Mouse (Mus musculus) urinary bladder, postnatal 36 days (tissue): ENCODE data around the gene Gm609.
"Not testable (repeated sequence)": the region's sequence is repeated elsewhere in the genome, so short reads cannot be mapped to it uniquely, and the experiment has no call there.

Experiments used
- DNase-seq, 2 experiments: peaks; one replicate each; pipeline ENCODE4 v3.0.0; 2022; ENCODE audit warnings: low spot score in 2 of 2, mixed read lengths in 1 of 2

Gm609 gene

DNA sequence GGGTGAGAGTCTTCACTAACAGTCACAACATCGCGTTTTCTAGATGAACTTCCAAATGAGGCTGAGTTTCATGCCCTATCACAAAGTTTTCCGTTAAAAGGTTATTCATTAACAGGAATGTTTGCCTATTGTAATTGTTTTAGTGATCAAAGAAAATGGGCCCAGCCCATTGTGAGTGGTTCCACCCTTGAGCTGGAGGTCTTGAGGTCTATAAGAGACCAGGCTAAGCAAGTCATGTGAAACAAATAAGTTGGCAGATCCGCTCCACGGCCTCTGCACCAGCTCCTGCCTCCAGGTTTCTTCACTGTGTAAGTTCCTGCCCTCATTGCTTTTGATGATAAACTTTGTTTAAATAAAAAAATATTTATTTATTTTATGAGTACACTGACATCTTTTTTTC is at the start of gene Gm609:
Gm609 (minus strand) TSS at position 43 of the 400 bp plus-strand sequence.
- DNase-seq, result no peak

DNA sequence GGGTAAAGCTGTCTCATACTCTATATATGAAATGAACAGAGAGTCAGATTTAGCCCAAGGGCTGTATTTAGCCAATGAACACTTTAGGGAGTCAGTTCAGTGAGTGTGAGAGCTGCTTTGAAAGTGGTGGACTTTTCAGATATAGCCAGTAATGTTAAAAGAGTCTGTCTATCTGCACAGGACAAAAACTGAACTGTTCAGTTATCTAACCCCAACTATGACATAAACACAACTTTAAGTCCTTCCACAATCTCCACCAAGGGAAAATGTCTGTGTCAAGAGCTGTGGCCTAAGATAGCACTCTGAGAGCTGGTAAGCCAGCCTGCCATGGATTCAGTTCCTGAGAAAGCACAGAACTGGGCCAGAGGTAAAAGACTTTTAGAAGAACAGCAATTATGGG is 49.3 kb upstream of the Gm609 start:
- no peak for DNase-seq

DNA sequence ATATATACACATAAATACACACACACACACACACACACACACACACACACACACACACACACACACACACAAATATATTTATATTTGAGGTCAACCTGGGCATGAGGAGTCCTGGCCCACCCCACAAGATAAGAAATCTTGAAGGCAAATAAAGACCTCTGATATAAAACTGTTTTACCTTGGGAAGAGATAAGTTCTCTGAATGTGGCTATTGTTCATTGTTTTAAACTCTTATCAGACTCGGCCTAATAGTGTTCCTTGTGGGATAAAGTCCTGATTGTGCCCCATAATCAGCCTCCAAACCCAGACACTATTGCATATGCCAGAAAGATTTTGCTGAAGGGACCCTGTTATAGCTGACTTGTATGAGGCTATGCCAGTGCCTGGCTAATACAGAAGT is 45.6 kb upstream of the Gm609 start:
- DNase-seq, result not testable (repeated sequence)

DNA sequence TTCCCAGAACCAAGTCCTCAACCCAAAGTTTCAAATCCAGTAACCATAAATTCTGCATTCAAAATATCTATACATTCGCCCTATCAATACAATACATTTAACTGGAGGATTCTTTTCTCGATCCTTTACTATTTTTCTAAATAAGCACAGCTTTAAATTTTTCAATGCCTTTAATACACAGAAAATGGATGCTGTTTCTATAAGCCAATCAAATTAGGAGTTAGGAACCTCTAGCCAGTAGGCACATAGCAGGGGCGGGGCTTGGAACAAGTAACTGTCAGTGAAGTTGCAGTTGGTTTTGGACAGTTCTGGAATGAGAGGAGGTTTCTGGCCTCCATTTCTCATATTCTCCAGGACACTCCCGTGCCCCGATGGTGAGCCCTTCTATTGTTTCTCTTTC is 42.2 kb upstream of the Gm609 start, which contains the start of gene Slc9c1:
Slc9c1 (plus strand) TSS at position 301 of the 400 bp plus-strand sequence.
- no peak for DNase-seq

DNA sequence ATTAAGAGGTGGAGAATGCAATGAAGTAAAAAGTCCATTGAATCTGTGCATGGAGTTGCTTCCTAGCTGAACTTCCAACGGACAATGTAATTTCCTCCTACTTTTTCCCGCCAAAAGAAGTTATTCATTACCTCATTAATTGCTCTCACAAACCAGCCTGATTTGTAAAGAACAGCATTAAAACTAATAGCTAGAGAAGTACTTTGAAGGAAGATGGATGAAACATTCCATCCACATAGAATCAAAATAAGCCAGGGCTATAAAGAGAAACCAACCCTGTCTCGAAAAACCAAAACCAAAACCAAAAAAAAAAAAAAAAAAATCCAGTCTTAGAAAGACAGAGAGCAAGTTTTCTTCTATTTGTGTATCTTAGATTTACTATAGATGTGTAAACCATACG is 39.2 kb upstream of the Gm609 start, which contains the start of gene Gm17783:
Gm17783 (minus strand) TSS at position 101 of the 400 bp plus-strand sequence.
- DNase-seq, result no peak

DNA sequence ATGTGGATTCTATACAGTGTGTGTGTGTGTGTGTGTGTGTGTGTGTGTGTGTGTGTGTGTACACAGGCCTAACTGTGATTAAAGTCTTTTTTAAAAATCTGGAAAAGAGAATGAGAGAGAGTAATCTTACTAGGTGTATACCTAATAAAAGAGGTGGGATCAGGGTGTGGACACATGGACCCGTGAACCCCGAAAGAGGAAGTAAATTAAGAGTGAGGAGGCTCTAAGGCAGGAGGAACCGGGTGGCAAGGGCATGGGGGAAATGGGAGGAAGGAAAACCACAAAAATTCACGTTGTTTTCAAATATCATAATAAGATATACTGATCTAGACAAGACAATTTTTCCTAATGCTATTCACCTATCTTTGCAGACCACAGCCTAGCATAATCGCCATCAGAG is 32.8 kb upstream of the Gm609 start:
- DNase-seq, result no peak

DNA sequence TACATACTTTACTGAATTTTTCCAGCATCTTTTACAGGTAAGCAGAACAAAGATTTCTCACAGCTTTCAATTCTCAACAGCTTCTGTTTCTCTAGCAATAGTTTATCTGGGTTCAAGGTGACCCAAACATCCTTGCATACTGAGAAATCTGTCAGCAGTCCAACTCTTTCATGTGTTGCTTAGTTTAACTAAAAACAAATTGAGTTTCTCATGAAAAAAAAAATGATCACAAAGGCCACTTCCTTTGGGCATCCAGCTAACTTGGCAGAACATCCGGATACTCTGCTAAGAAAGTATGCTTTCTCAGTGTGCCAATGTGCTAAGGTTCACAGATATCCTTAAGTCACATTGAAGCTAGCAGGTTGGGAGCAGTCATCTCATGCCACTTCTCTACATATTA is 2.6 kb upstream of the Gm609 start:
- DNase-seq, result no peak

DNA sequence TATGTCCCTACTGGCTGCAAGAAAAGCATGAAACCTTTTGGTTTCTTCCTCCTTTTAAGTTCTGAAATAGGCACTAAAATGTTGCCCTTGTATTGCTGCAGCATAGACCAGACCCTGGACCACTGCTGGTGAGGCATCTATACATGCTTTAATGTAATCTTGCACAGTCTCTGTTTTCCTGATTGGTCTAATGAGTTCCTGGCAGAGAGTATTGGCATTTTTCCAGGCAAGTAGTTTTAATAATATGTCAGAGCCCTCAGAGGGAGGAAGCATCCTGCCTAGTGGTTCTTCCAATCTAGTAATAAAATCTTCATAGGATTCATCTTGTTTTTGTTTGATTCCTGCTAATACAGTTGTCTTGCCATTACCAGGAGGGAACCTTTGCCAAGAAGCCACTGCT is 15.8 kb downstream of the Gm609 start:
- DNase-seq, result no peak

DNA sequence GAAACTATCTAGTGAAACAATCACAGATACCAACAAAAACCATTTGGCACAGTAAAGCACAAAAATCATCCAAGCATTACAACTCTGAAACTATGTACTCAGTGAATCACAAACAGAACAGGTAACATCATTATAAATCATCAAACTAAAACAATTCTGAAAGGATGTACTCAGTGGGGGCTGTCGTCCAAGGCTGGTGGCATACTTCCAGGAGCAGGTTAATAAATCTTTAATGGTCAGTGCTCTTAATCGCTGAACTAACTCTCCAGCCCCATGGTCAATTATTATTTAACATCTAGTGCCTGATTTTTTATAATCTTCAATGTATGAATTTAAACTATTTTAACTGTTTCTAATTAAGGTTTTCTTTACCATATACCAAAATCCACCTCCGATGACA is 20.9 kb downstream of the Gm609 start:
- not testable (repeated sequence) for DNase-seq

DNA sequence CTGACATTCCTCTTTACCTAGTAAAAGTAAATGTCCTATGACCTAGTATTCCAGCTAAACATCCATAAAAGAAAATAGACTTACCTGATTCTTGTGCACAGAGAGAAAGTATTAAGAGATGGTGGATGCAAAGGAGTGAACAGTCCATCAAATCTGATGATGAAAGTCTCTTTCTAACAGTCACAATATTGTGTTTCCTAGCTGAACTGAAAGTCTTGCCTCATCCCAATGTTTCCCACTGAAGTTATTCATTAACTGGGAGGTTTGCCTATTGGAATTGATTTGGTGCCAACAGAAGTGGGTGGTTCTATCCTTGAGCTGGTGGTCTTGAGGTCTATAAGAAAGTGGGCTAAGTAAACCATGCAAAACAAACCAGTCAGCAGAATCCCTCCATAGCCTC is 38.0 kb downstream of the Gm609 start:
- no peak for DNase-seq

DNA sequence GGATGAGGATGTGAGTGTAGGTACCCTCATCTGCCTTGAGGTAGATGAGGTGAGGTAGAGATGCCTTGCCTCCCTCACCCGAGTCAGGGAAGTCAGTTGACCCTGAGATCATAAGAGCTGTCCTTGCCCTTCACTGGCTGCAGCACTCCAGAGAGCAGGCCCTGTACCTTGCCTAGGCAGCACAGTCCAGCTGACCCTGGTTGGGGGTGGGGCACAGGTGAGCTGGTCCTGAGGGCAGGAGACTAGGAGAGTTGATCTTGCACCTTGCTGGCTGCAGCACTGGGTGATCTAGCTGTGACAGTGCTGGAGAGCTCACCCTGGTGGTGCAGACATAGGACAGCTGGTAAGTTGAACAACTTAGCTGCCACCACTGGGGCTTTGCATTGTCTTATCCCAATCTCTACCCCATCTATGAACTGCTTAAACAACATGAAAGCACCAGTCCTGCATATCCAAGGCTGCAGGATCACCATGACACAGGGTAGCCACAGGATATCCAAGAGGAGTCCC is 55.5 kb downstream of the Gm609 start:
- no peak for DNase-seq

DNA sequence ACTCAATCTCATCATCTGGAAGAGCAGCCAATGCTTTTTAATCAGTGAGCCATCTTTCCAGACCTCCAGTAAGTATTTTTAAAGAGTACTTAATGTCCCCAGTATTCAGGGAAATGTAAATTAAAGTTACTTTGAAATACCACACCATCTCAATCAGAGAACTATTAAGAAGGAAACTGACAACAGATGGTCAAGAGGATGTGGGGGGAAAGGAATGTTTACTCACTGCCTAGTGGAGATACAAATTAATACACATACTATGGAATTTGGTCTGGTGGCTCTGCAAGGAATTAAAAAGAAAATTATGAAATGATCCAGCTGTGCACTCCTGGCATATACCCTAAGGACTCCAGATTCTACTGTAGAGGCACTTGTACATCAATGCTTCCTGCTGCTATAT is 57.2 kb downstream of the Gm609 start:
- no peak for DNase-seq

DNA sequence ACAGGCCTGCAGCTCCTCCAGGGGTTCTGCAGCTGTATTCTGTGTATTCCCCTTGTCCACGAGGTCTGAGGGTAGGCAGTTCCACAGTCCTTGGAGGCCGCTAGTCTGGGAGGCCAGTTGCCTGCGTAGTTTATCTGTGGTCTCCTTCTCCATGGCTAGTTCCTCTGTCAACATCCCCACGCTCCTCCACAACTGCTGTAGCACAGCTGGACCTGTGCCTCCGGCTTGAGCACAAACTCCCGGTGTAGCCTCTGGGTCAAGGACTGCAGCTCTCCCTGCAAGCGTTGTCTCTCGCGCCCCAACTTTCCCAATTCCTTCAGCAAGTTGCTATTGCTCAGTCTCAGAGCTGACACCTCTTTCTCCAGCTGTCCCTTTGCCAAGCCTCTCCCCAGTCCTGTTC is 65.1 kb downstream of the Gm609 start:
- DNase-seq, result no peak

DNA sequence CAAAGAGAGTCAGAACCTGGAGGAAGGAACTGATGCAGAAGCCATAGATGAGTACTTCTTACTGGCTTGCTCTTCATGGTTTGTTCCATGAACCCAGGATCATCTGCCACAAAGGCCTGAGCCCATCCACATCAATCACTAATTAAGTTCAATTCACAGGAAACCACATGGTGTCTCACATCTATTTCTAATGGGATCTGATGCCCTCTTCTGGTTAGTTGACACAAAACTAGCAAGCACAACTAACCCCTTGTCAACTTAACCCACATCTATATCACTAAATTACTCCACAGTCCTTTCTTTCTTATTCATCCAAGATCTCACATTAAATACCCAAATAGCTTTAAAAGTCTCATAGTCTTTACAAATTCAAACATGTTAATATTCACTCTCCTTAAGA is 79.3 kb downstream of the Gm609 start:
- no peak for DNase-seq

DNA sequence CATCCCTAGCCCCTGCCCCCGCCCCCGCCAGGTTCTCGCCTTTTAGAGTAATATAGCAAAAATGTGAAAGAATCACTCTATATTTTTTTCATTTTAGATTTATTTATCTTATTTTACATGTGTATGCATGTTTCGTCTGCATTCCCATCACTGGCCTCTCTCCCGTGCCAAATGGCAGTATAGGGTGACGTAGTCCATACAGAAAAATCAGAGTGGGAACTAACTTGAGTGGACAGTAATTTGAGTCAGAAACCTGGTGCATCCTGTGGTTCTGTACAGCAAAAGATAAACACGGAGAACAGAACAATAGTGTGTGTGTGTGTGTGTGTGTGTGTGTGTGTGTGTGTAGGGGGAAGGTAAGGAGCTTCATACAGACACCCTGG is 83.7 kb downstream of the Gm609 start:
- DNase-seq, result not testable (repeated sequence)

DNA sequence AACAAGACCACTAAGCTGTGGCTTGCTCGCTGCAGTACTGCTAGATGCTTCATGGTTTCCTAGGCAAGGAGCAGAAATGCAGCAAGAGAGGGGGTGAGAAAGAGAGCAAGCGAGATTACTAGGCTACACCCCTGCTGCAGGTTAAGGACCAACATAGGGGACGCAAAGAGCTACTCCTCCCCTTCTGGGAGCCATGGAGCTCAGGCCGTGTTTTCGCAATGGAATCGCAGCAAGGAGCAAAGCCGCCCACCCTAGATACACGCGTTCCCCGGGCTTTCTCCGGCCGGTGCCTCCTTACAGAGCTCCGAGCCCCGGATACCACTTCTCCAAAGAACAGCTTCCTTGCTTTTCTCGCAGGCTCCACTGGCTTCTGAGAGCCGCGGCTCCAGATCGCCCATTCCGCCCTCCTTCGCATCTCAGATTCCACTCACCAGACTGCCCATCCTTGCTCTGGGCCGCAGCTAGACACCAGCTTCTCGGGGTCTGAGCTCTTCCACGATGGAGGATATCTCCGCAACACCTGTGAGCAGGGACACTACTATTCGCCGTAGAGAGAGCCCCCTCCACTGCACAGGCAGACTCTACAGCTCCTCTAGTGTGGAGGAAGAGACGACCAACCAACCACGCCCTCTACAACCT is 84.2 kb downstream of the Gm609 start, which contains the start of gene Cd200:
Cd200 (minus strand) TSS at position 629 of the 639 bp plus-strand sequence.
- peak; percentile 24 for DNase-seq

DNA sequence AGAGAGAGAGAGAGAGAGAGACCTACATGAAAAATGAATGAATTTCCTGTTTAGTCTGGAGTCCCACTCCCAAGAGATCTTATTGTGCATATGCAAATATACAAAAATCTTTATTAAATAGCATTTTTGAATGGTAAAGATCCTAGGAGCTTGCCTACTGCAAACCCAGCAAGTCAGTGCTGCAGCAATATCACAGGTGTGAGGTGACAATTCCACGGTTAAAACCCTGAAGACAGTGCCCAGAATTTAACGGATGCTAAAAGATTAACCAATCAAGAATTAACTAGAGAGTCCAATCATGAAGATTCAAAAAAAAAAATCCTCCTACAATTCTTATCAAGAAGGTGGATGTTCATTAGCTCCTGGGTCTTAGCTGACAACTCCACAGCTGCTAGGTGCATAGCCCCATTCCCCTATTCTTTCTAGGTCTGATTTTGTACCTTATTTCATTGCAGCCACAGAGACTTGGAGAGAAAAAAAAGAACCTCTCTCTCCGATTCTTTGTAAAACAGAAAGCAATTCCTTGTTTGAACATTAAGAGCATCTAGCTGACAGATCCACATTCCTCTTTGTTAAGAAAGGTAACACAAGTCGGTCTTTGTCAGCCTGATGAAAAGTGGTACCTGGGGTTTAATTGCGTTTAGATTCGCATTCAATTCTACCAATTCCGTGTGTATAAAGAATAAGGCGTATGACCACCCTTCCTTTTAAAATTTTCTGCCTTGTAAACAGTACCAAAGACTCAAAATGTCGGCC is 84.9 kb downstream of the Gm609 start:
- DNase-seq, result no peak

DNA sequence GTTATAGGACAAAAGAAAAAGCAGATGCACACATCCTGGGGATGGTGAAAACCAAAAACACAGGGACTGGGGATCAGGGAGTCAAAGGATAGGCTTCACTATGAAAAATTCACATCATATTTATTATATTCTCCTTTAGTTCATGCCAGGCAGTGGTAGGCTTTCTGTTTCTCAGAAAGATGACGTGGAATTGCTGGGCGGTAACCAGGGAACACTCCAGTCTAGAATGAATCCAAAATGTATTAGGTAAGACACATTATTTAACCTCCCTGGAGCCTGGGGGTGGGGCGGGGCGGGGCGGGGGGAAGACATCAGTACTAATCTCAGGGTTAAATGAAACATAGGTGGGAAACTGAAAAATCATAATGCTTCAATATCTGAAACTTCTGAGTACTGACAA is 85.7 kb downstream of the Gm609 start:
- no peak for DNase-seq

DNA sequence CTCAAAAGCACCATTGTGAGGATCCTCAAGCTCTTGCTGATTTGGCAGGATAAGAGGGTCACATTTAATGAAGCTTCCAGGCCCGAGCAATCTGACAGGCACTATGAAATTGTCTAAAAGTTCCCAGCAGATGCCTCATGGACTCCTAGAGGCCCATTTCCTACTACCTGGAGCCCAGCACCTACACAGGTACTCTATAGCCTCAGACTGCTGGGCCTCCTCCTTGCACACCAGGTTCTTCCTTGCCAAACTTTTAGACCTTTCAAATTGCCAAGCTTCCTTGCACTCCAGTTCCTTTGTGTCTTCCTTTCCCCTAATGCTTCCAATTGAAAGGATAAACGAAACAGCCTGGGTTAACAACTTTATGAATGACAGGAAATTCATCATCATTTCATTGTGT is 89.8 kb downstream of the Gm609 start:
- DNase-seq, result no peak

DNA sequence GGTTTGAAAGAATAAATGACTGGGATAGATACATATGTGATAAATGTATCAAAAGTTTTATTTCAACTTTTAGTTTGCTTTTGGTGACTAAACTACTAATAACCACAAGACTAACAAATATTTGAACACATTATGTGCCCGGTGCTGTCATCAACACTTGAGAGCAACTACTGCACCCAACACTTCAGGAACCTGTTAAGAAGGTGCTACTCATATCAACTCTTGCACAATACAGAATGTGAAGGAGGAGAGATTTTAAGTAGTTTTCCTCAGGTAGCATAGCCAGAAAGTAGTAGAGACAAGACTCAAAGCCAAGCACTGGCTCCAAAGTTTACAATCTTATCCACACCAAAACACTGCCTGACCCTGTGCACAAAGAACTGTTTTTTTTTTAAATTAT is 90.7 kb downstream of the Gm609 start:
- DNase-seq, result no peak

DNA sequence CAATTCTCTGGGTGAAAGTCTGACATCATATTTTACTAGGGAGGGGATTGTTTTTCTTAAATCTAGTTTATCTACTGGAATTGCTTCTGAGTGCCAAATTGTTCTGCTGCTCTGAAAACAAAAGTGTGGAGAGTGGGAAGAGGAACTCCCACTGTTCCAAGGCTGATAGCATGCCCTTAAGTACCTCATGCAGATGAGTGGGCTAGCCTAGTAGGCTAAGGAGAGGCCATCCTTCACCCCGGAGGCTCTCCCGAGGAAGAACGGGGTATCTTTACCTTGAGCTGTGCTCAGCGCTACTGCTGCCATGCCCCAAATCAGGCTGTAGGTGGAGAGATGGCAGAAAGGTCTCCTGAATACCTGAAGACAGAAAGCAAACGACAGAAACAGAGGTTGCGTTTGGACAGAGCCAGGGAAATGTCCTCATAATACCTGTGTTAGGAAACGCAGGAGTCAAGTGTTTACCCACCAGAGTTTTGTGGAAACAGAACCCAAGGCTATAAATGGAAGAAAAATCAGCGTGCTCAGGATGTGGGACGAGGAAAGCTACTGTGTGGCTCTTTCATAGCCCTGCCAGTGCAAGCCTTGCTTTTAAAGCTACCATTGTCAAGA is 92.7 kb downstream of the Gm609 start:
- DNase-seq, result no peak

DNA sequence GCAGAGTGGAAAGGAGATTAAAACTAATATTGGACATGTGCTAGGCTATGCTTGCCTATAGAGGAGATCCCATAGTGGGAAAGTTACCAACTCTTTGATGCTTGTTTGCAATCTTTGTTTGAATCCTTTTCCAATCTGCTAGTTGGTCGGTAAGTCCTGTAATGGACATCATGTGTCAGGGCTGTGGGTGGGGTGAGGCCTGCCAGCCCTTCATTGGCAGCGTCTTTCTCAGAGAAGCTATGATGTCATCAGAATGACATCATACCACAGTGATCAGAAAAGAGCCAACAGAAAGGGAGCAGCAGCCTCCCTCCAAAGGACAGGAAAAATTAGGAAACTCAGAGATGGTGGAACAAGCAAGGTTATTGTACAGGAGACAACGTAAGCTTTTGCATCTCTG is 93.4 kb downstream of the Gm609 start:
- DNase-seq, result no peak

DNA sequence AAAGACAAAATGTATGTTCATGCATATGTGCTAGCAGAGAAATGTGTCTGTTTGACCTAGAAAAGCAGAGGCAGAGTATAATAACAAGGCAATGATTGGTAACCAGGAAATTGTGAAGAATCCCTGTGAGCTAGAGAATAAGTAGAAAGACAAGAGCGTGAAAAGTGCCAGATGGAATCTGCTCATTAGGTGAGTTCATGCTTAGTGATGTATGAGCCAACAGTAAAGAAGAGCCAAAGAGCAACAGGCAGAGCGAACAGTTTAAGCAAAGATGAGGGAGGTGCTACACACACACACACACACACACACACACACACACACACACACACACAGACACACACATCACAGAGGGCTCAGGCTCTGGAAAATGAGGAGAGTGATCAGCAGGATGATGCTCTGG is 95.3 kb downstream of the Gm609 start:
- no peak for DNase-seq
